Mouse (Mus musculus): ENCODE measurements around the gene Stt3a. TPM values are rescaled to one million over a fixed set of nuclear protein-coding genes. Genes with fewer than 3 reads are reported as not detected.

Stt3a gene
- polyA plus RNA-seq (2014; fragmentation: Illumina TruSeq; extraction: RNeasy Lipid Tissue Mini Kit (QIAGEN cat#74804); ENCODE audit: insufficient read depth, low read depth, low replicate concordance), result 42.6 TPM

DNA sequence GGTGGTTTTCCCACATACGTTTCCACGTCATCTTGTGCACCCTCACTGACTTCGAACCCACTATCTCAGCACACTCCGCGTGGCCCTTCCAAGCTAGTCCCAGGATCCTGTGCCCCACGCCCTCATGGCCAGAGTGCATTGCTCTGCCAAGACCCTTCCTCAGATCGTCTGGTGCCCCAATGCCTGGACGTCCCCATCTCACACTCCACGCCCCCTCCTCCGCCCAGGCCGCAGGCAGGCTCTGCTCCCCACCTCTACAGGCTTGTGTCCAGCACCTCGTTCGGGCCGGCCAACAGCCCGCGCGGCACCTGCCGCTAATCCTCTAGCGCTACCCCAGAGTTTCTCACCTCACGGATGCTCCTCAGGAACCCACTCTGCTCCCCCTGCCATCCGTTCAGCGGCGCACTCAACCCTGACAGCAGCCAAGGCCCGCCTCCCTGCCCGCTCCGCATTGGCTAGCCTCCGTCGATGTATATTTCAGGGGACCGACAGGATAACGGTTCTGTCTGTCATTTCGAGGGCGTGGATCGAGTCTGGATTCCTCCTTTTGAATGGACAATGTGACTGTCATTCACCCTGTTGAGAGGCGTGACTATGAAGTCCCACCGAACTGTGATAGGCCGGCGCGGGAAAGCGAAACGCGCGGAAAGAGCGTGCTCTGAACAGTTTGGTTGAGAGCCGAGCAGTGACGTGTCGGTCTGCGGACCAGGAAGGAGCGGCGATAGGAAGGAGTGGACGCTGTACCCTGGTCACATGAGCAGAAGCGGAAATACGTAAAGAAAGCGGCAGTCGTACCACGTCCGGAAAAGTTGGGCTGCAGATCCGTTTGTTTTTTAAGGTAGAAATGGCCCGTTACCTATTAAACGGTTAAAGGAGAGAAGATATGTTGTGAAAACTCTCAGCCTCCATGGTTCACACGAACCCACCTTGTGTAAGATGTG lies at the start of gene Stt3a:
Stt3a (minus strand) TSS at position 477 of the 941 bp plus-strand sequence.

GRCm38 (mm10) chr9:36796781-36797555 lies 29.5 kb upstream of the Stt3a start, which contains the start of gene Ei24:
Gene Ei24 (minus strand): TSS chr9:36797393.

DNA sequence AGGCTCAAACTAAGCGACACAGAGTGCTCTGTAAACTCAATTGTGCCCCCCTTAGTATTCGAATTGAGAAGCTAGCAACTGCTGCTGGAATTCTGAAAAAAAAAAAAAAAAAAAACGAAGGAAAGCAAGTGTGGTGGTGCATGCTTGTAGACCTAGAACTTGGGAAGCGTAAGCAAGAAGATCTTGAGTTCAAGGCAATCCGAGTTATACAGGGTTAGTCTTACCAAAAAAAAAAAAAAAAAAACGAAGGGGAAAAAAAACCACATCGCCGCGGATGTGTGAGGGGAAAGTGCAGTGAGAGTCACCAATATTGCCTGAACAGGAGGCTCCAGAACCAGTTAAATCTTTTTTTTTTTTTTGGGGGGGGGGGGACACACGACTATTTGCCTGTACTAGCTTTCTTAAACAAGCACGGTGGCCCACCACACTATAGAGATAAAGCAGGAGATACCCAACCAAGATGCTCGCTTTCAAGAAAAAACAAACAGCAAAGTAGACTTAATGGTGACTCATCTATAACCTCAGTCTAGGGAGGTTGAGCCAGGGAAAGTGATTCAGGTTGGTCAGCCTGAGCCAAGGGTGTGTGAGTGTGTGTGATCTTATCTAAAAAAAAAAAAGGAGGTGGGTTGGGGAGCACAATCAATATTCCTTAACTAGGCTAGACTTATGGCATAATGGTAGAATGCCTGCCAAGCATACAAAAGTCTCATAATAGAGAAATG lies 40.3 kb downstream of the Stt3a start, which contains the start of gene Chek1:
Chek1 (minus strand) TSS at position 32 of the 722 bp plus-strand sequence.

GRCm38 (mm10) chr9:36692920-36693319 lies 74.6 kb downstream of the Stt3a start, which contains the start of gene Acrv1:
Gene Acrv1 (plus strand): TSS chr9:36693220.

Other genes starting within 250 kb of the Stt3a start
- gene Gm5615, start 225.7 kb downstream of the Stt3a start, polyA plus RNA-seq (2014; fragmentation: Illumina TruSeq; extraction: RNeasy Lipid Tissue Mini Kit (QIAGEN cat#74804); ENCODE audit: insufficient read depth, low read depth, low replicate concordance), result not detected
- gene Gm17689, start 185.0 kb downstream of the Stt3a start, polyA plus RNA-seq (2014; fragmentation: Illumina TruSeq; extraction: RNeasy Lipid Tissue Mini Kit (QIAGEN cat#74804); ENCODE audit: insufficient read depth, low read depth, low replicate concordance), result not detected
- not detected for gene A630095E13Rik, start 124.3 kb downstream of the Stt3a start, polyA plus RNA-seq (2014; fragmentation: Illumina TruSeq; extraction: RNeasy Lipid Tissue Mini Kit (QIAGEN cat#74804); ENCODE audit: insufficient read depth, low read depth, low replicate concordance)
- not detected for gene Acrv1, start 74.5 kb downstream of the Stt3a start, polyA plus RNA-seq (2014; fragmentation: Illumina TruSeq; extraction: RNeasy Lipid Tissue Mini Kit (QIAGEN cat#74804); ENCODE audit: insufficient read depth, low read depth, low replicate concordance)
- gene Chek1, start 40.6 kb downstream of the Stt3a start, polyA plus RNA-seq (2014; fragmentation: Illumina TruSeq; extraction: RNeasy Lipid Tissue Mini Kit (QIAGEN cat#74804); ENCODE audit: insufficient read depth, low read depth, low replicate concordance), result 0.70 TPM
- 66.6 TPM for gene Ei24, start 29.7 kb upstream of the Stt3a start, polyA plus RNA-seq (2014; fragmentation: Illumina TruSeq; extraction: RNeasy Lipid Tissue Mini Kit (QIAGEN cat#74804); ENCODE audit: insufficient read depth, low read depth, low replicate concordance)
- 2.5 TPM for gene Fez1, start 54.2 kb upstream of the Stt3a start, polyA plus RNA-seq (2014; fragmentation: Illumina TruSeq; extraction: RNeasy Lipid Tissue Mini Kit (QIAGEN cat#74804); ENCODE audit: insufficient read depth, low read depth, low replicate concordance)